Mouse (Mus musculus) spleen, adult 18-20 months (tissue): ENCODE data around the gene Dgcr2.
A peak's percentile ranks its signal among the peaks of the same experiment; 100 is the strongest.

ENCODE experiments used
- DNase-seq, 2 experiments: peaks; one replicate each; pipeline ENCODE4 v3.0.0; 2022; ENCODE audit warnings: mixed read lengths in 2 of 2

Dgcr2 gene

GRCm38 (mm10) chr16:17911052-17911595 lies 12.8 kb upstream of the Dgcr2 start, which contains the start of gene Ess2:
Ess2 (minus strand) TSS chr16:17911348.
- peak; percentile 76 to 79 for DNase-seq

- DNase-seq = no peak
Observed at GRCm38 (mm10) chr16:17896091-17896490, 2.3 kb downstream of the Dgcr2 start.

- DNase-seq = no peak
Observed at GRCm38 (mm10) chr16:17893923-17894322, 4.4 kb downstream of the Dgcr2 start, which contains the start of gene Tssk1. Tssk1 (plus strand) TSS chr16:17894223.

GRCm38 (mm10) chr16:17892606-17893005 lies 5.8 kb downstream of the Dgcr2 start:
- no peak for DNase-seq

- DNase-seq = peak; percentile 97 to 100
Observed at GRCm38 (mm10) chr16:17891567-17891959, 6.8 kb downstream of the Dgcr2 start, which contains the start of gene Gm20518. Gm20518 (minus strand) TSS chr16:17891671.

GRCm38 (mm10) chr16:17890917-17891566 lies 7.3 kb downstream of the Dgcr2 start:
- peak; percentile 18 to 35 for DNase-seq

- DNase-seq = no peak
Observed at GRCm38 (mm10) chr16:17890342-17890727, 8.0 kb downstream of the Dgcr2 start.

GRCm38 (mm10) chr16:17889689-17890341 lies 8.5 kb downstream of the Dgcr2 start:
- DNase-seq = no peak

GRCm38 (mm10) chr16:17884116-17884515 lies 14.2 kb downstream of the Dgcr2 start:
- no peak for DNase-seq

GRCm38 (mm10) chr16:17882196-17882595 lies 16.2 kb downstream of the Dgcr2 start:
- DNase-seq = no peak

- DNase-seq = no peak
Observed at GRCm38 (mm10) chr16:17879571-17879970, 18.8 kb downstream of the Dgcr2 start.

- DNase-seq = no peak
Observed at GRCm38 (mm10) chr16:17876096-17876495, 22.3 kb downstream of the Dgcr2 start.

GRCm38 (mm10) chr16:17875174-17875573 lies 23.2 kb downstream of the Dgcr2 start:
- no peak for DNase-seq

GRCm38 (mm10) chr16:17872995-17873394 lies 25.4 kb downstream of the Dgcr2 start:
- DNase-seq = no peak

GRCm38 (mm10) chr16:17871248-17871647 lies 27.1 kb downstream of the Dgcr2 start:
- DNase-seq = no peak

GRCm38 (mm10) chr16:17865770-17866169 lies 32.6 kb downstream of the Dgcr2 start:
- no peak for DNase-seq

- DNase-seq = no peak
Observed at GRCm38 (mm10) chr16:17865293-17865692, 33.1 kb downstream of the Dgcr2 start.

- DNase-seq = peak in 1 of 2 experiments; percentile 15
Observed at GRCm38 (mm10) chr16:17858592-17858991, 39.8 kb downstream of the Dgcr2 start.

- no peak for DNase-seq
Observed at GRCm38 (mm10) chr16:17857157-17857556, 41.2 kb downstream of the Dgcr2 start.

- no peak for DNase-seq
Observed at GRCm38 (mm10) chr16:17853263-17853662, 45.1 kb downstream of the Dgcr2 start.

GRCm38 (mm10) chr16:17851860-17852259 lies 46.5 kb downstream of the Dgcr2 start:
- no peak for DNase-seq

GRCm38 (mm10) chr16:17851331-17851730 lies 47.0 kb downstream of the Dgcr2 start:
- DNase-seq = no peak

GRCm38 (mm10) chr16:17849486-17849885 lies 48.9 kb downstream of the Dgcr2 start:
- no peak for DNase-seq

- no peak for DNase-seq
Observed at GRCm38 (mm10) chr16:17848928-17849327, 49.4 kb downstream of the Dgcr2 start.
